In genomic region chr7:27591266-27592216, GRCm38 (mm10) we compare ENCODE assay signal across 7 mouse cellular contexts. TPM values are rescaled to one million over a fixed set of nuclear protein-coding genes. Genes with fewer than 3 reads are reported as not detected.
DNase-seq lines count a peak whose midpoint lies in the region; ATAC-seq and TF ChIP-seq lines count a peak whose summit lies in the region.

Gene Akt2 (plus strand): TSS chr7:27591552.

- H3K9ac ChIP-seq in intestine, embryonic 15.5 days: peak within 1 kb of the TSS; percentile 89
- H3K9ac ChIP-seq in midbrain, embryonic 12.5 days (replicated peaks): peak within 1 kb of the TSS; percentile 86

- H3K36me3 ChIP-seq in intestine, embryonic 15.5 days: peaks cover 6% of the 10 kb centered on the region; the same call in 1 of the 2 replicates
- H3K36me3 ChIP-seq in midbrain, embryonic 12.5 days: 0 out of 2 replicates have a peak, but pooled peaks cover 8% of the 10 kb centered on the region
- H3K36me3 ChIP-seq in small intestine, adult 2 months (ENCODE audit: control insufficient read depth, insufficient read depth, low read length): no peaks in the 10 kb centered on the region

- ATAC-seq in intestine, embryonic 15.5 days: peak; percentile 92
- ATAC-seq in midbrain, embryonic 12.5 days (ENCODE audit: low FRiP score, low read depth): peak; percentile 92

- TF ChIP-seq CTCF in small intestine, adult 2 months (IDR thresholded peaks at IDR 0.05; ENCODE audit: extremely low read depth, insufficient read length, insufficient replicate concordance, low read depth, low read length): no peak

- H3K4me1 ChIP-seq in intestine, embryonic 15.5 days (replicated peaks): peaks cover 16% of the 10 kb centered on the region
- peaks cover 18% of the 10 kb centered on the region for H3K4me1 ChIP-seq in midbrain, embryonic 12.5 days
- H3K4me1 ChIP-seq in small intestine, adult 2 months (ENCODE audit: control insufficient read depth, insufficient read depth, insufficient read length, low read length): peaks cover 8% of the 10 kb centered on the region

- WGBS in intestine, embryonic 15.5 days: under 1% methylated on average over 57 of the region's 71 CpGs
- WGBS in midbrain, embryonic 12.5 days: under 1% methylated on average over 68 of the region's 71 CpGs
- 1% methylated on average over 71 of the region's 71 CpGs for WGBS in small intestine, adult 2 months

- H3K27me3 ChIP-seq in intestine, embryonic 15.5 days (replicated peaks): no peaks in the 10 kb centered on the region
- H3K27me3 ChIP-seq in midbrain, embryonic 12.5 days: no peaks in the 10 kb centered on the region
- no peaks in the 10 kb centered on the region for H3K27me3 ChIP-seq in small intestine, adult 2 months (ENCODE audit: control insufficient read depth, insufficient read depth, low read length)

- TF ChIP-seq POLR2A in small intestine, adult 2 months (IDR thresholded peaks at IDR 0.05; ENCODE audit: low read depth, low read length): no peak

- no peaks in the 10 kb centered on the region for H3K9me3 ChIP-seq in intestine, embryonic 15.5 days
- no peaks in the 10 kb centered on the region for H3K9me3 ChIP-seq in midbrain, embryonic 12.5 days

- peak within 1 kb of the TSS; percentile 74 for H3K4me2 ChIP-seq in intestine, embryonic 15.5 days (replicated peaks)
- peak within 1 kb of the TSS; percentile 71 for H3K4me2 ChIP-seq in midbrain, embryonic 12.5 days (replicated peaks)

- intact Hi-C loops in gastrocnemius, postnatal 36 days (cut with DNase I): no loop called here
- intact Hi-C loops in left cerebral cortex, postnatal 4 days (cut with DNase I): no loop called here

- H3K4me3 ChIP-seq in intestine, embryonic 15.5 days (replicated peaks): peak within 1 kb of the TSS; percentile 74
- peak within 1 kb of the TSS; percentile 74 for H3K4me3 ChIP-seq in midbrain, embryonic 12.5 days
- H3K4me3 ChIP-seq in small intestine, adult 2 months (ENCODE audit: low read depth, low read length): peak within 1 kb of the TSS; percentile 95

- peak within 1 kb of the TSS; percentile 98 for H3K27ac ChIP-seq in intestine, embryonic 15.5 days
- peak within 1 kb of the TSS; percentile 99 for H3K27ac ChIP-seq in midbrain, embryonic 12.5 days (replicated peaks)
- peak within 1 kb of the TSS; percentile 75 for H3K27ac ChIP-seq in small intestine, adult 2 months (ENCODE audit: insufficient read depth, low read depth, low read length)

- DNase-seq in adrenal gland, adult 8-10 months: peak; percentile 93
- DNase-seq in embryo, embryonic 11.5 days (ENCODE audit: low read depth, low spot score): peak; percentile 93
- peak; percentile 79 to 87 for DNase-seq in gastrocnemius, postnatal 36 days
- peak; percentile 95 for DNase-seq in left cerebral cortex, postnatal 4 days

RNA-seq across cellular contexts. Expression of gene Akt2, which starts in this region (rescaled TPM):
- total RNA-seq in adrenal gland, adult 8-10 months (2022): 100 to 1,000 TPM; 162 to 282 (median 233) TPM
- 100 to 1,000 TPM; 135 to 142 TPM for total RNA-seq in gastrocnemius, postnatal 36 days (2021)
- polyA plus RNA-seq in intestine, embryonic 15.5 days (2015; fragmentation: Nextera tagmentation; extraction: Ambion mirVana): 68.4 and 71.1 TPM in 2 replicates
- 10 to 100 TPM; 68.1 to 72.0 TPM for total RNA-seq in left cerebral cortex, postnatal 4 days (2021)
- polyA plus RNA-seq in midbrain, embryonic 12.5 days (2016; fragmentation: Nextera tagmentation; extraction: Ambion mirVana): 79.6 and 90.9 TPM in 2 replicates
- polyA plus RNA-seq in small intestine, adult 2 months (2012; rRNA removed): 19.6 and 34.1 TPM in 2 replicates

Comparison
In these comparisons a context has a peak if more than half of its experiments do, and no peak if none do; other contexts are left out.
1. Peak in every context shown above with its lines: DNase-seq, ATAC-seq, H3K4me3 ChIP-seq and H3K27ac ChIP-seq.